Mouse (Mus musculus) activated CD4-positive, CD25-positive, alpha-beta regulatory T cell, adult 4 months (primary cell): ENCODE measurements around the gene Hipk1. TPM values are rescaled to one million over a fixed set of nuclear protein-coding genes. Genes with fewer than 3 reads are reported as not detected.

ENCODE experiments used
- ATAC-seq: one replicate; pipeline ENCODE4 v1.8.0; 2017
- polyA plus RNA-seq, 2 experiments: library from polyadenylated mRNA; unstranded; fragments of 100-300 nt; shearing (Covaris generic); gene quantifications; one replicate each; pipeline ENCODE4 v1.2.1; 2017

Hipk1 gene
- polyA plus RNA-seq, 2 experiments from 2014 or later: 27.5 to 58.6 TPM

GRCm38 (mm10) chr3:103745001-103745770 lies 46.2 kb downstream of the Hipk1 start:
- no peak for ATAC-seq

- ATAC-seq: no peak
Measured at GRCm38 (mm10) chr3:103743208-103743607, 48.2 kb downstream of the Hipk1 start.

GRCm38 (mm10) chr3:103740342-103740741 lies 51.0 kb downstream of the Hipk1 start:
- no peak for ATAC-seq

- ATAC-seq: no peak
Measured at GRCm38 (mm10) chr3:103739329-103739728, 52.0 kb downstream of the Hipk1 start, which contains the start of gene Gm10964. TSS of gene Gm10964 (plus strand) at chr3:103739366.

- ATAC-seq: peak; percentile 52
Measured at GRCm38 (mm10) chr3:103737778-103738571, 53.4 kb downstream of the Hipk1 start, which contains the start of gene Olfml3. TSS of gene Olfml3 (minus strand) at chr3:103738001.

- no peak for ATAC-seq
Measured at GRCm38 (mm10) chr3:103737061-103737754, 54.2 kb downstream of the Hipk1 start.

GRCm38 (mm10) chr3:103735776-103736600 lies 55.4 kb downstream of the Hipk1 start:
- no peak for ATAC-seq

- no peak for ATAC-seq
Measured at GRCm38 (mm10) chr3:103734696-103735519, 56.5 kb downstream of the Hipk1 start.

- ATAC-seq: no peak
Measured at GRCm38 (mm10) chr3:103733799-103734695, 57.3 kb downstream of the Hipk1 start.

GRCm38 (mm10) chr3:103733176-103733575 lies 58.2 kb downstream of the Hipk1 start:
- ATAC-seq: no peak

GRCm38 (mm10) chr3:103732116-103732515 lies 59.2 kb downstream of the Hipk1 start:
- no peak for ATAC-seq

GRCm38 (mm10) chr3:103729850-103730249 lies 61.5 kb downstream of the Hipk1 start:
- ATAC-seq: no peak

- no peak for ATAC-seq
Measured at GRCm38 (mm10) chr3:103727813-103728326, 63.5 kb downstream of the Hipk1 start.

- no peak for ATAC-seq
Measured at GRCm38 (mm10) chr3:103726642-103727041, 64.7 kb downstream of the Hipk1 start.

- no peak for ATAC-seq
Measured at GRCm38 (mm10) chr3:103724137-103724536, 67.2 kb downstream of the Hipk1 start.

GRCm38 (mm10) chr3:103718728-103719127 lies 72.6 kb downstream of the Hipk1 start:
- no peak for ATAC-seq

- ATAC-seq: no peak
Measured at GRCm38 (mm10) chr3:103716774-103717760, 74.3 kb downstream of the Hipk1 start.
